Mouse (Mus musculus) kidney, embryonic 14.5 days (tissue): ENCODE data around the gene Pcdh9. TPM values are rescaled to one million over a fixed set of nuclear protein-coding genes. Genes with fewer than 3 reads are reported as not detected.

Source experiments
- ATAC-seq: fragments of 200-750 bp; cut with Nextera tagmentation; 2 replicates; pipeline ENCODE4 v1.8.0; 2017; ENCODE audit warnings: moderate number of reproducible peaks, mild to moderate bottlenecking, moderate TSS enrichment, moderate library complexity; ENCODE audit not compliant: low FRiP score, low TSS enrichment
- H3K27ac ChIP-seq: fragments of 300-500 bp; sonication (generic); 2 replicates; pipeline ENCODE4 v1.5.1; 2014; ENCODE audit warnings: low read depth, mild to moderate bottlenecking, low read length, moderate library complexity, mixed read lengths
- H3K27me3 ChIP-seq: fragments of 300-500 bp; sonication (generic); 2 replicates; pipeline ENCODE4 v1.6.1; 2014; ENCODE audit warnings: mild to moderate bottlenecking, low read length; ENCODE audit not compliant: control insufficient read depth, insufficient read depth
- H3K36me3 ChIP-seq: fragments of 300-500 bp; sonication (generic); 2 replicates; pipeline ENCODE4 v1.6.1; 2014; ENCODE audit warnings: low read length, mixed read lengths; ENCODE audit not compliant: control insufficient read depth, insufficient read depth
- H3K4me1 ChIP-seq: fragments of 300-500 bp; sonication (generic); 2 replicates; pipeline ENCODE4 v1.6.1; 2014; ENCODE audit warnings: low read length, mixed read lengths; ENCODE audit not compliant: control insufficient read depth, insufficient read depth
- H3K4me2 ChIP-seq: fragments of 300-500 bp; sonication (generic); replicated peaks from 2 replicates; pipeline ENCODE4 v1.6.1; 2014; ENCODE audit warnings: low read depth, mild to moderate bottlenecking, low read length
- H3K4me3 ChIP-seq: fragments of 300-500 bp; sonication (generic); 2 replicates; pipeline ENCODE4 v1.5.1; 2014; ENCODE audit warnings: mild to moderate bottlenecking, low read length
- H3K9ac ChIP-seq: fragments of 300-500 bp; sonication (generic); 2 replicates; pipeline ENCODE4 v1.6.1; 2014; ENCODE audit warnings: low read depth, mild to moderate bottlenecking, low read length, moderate library complexity
- H3K9me3 ChIP-seq: fragments of 300-500 bp; sonication (generic); 2 replicates; pipeline ENCODE4 v1.6.1; 2016; ENCODE audit warnings: low read length; ENCODE audit not compliant: control insufficient read depth
- WGBS: fragments of 180-500 bp; shearing (Covaris S2); extraction: QIAGEN DNeasy Blood & Tissue Kit; methylation state at CpG from one replicate; pipeline ENCODE4 v1.1.7; 2014; 5-methylcytosine and 5-hydroxymethylcytosine counted together
- polyA plus RNA-seq: library from polyadenylated mRNA; unstranded; fragments of >200 nt; fragmentation: Nextera tagmentation; extraction: Ambion mirVana; gene quantifications from 2 replicates; pipeline ENCODE4 v1.2.1, GENCODE M21; 2014

The Pcdh9 gene
- polyA plus RNA-seq, 1 experiment from 2014 or later, result 17.7 TPM

- ATAC-seq, result peak; percentile 49; the same call in 1 of the 2 replicates
- no peak overlapping the region for H3K9ac ChIP-seq
- no peak overlapping the region for H3K4me3 ChIP-seq
- H3K9me3 ChIP-seq, result no peaks in the 10 kb centered on the region
- H3K27me3 ChIP-seq, result no peaks in the 10 kb centered on the region
- WGBS, result 19% methylated on average over 2 of the region's 2 CpGs
- H3K4me1 ChIP-seq, result no peaks in the 10 kb centered on the region
- H3K36me3 ChIP-seq, result no peaks in the 10 kb centered on the region
- no peak overlapping the region for H3K27ac ChIP-seq
- no peak overlapping the region for H3K4me2 ChIP-seq
Measured at GRCm38 (mm10) chr14:93080910-93081309, 809.6 kb downstream of the Pcdh9 start.

- H3K4me3 ChIP-seq, result no peak overlapping the region
- no peaks in the 10 kb centered on the region for H3K4me1 ChIP-seq
- H3K4me2 ChIP-seq, result no peak overlapping the region
- 67% methylated on average over 2 of the region's 2 CpGs for WGBS
- no peaks in the 10 kb centered on the region for H3K27me3 ChIP-seq
- no peak overlapping the region for H3K27ac ChIP-seq
- ATAC-seq, result no peak
- no peaks in the 10 kb centered on the region for H3K36me3 ChIP-seq
- no peak overlapping the region for H3K9ac ChIP-seq
- no peaks in the 10 kb centered on the region for H3K9me3 ChIP-seq
Measured at GRCm38 (mm10) chr14:93075761-93076160, 814.7 kb downstream of the Pcdh9 start.

- H3K27ac ChIP-seq, result no peak overlapping the region
Measured at GRCm38 (mm10) chr14:93072346-93072745, 818.1 kb downstream of the Pcdh9 start.

GRCm38 (mm10) chr14:93070140-93070539 is 820.3 kb downstream of the Pcdh9 start:
- Histone ChIP-seq H3K4me2 (no peak overlapping the region), H3K27ac (no peak overlapping the region), H3K4me1 (no peaks in the 10 kb centered on the region), H3K4me3 (no peak overlapping the region), H3K9ac (no peak overlapping the region), H3K9me3 (no peaks in the 10 kb centered on the region), H3K36me3 (no peaks in the 10 kb centered on the region), H3K27me3 (no peaks in the 10 kb centered on the region)
- ATAC-seq, result no peak
- 46% methylated on average over 4 of the region's 4 CpGs for WGBS

More at GRCm38 (mm10) chr14:93072346-93072745, 818.1 kb downstream of the Pcdh9 start:
- no peaks in the 10 kb centered on the region for H3K27me3 ChIP-seq
- no peaks in the 10 kb centered on the region for H3K9me3 ChIP-seq
- 81% methylated on average over 5 of the region's 5 CpGs for WGBS
- no peak for ATAC-seq
- no peak overlapping the region for H3K4me2 ChIP-seq
- no peak overlapping the region for H3K4me3 ChIP-seq
- H3K4me1 ChIP-seq, result no peaks in the 10 kb centered on the region
- no peaks in the 10 kb centered on the region for H3K36me3 ChIP-seq
- H3K9ac ChIP-seq, result no peak overlapping the region

GRCm38 (mm10) chr14:93067411-93068336 is 822.8 kb downstream of the Pcdh9 start:
- Histone ChIP-seq H3K27ac (no peak overlapping the region), H3K9ac (no peak overlapping the region), H3K27me3 (no peaks in the 10 kb centered on the region), H3K9me3 (no peaks in the 10 kb centered on the region), H3K4me3 (no peak overlapping the region), H3K4me1 (no peaks in the 10 kb centered on the region), H3K36me3 (no peaks in the 10 kb centered on the region), H3K4me2 (no peak overlapping the region)
- 57% methylated on average over 5 of the region's 5 CpGs for WGBS
- ATAC-seq, result no peak

GRCm38 (mm10) chr14:93066732-93067410 is 823.6 kb downstream of the Pcdh9 start:
- H3K9me3 ChIP-seq, result no peaks in the 10 kb centered on the region
- WGBS, result 63% methylated on average over 8 of the region's 8 CpGs
- H3K4me1 ChIP-seq, result no peaks in the 10 kb centered on the region
- H3K4me2 ChIP-seq, result no peak overlapping the region
- H3K27me3 ChIP-seq, result no peaks in the 10 kb centered on the region
- no peak overlapping the region for H3K27ac ChIP-seq
- no peaks in the 10 kb centered on the region for H3K36me3 ChIP-seq
- H3K4me3 ChIP-seq, result no peak overlapping the region
- no peak for ATAC-seq
- H3K9ac ChIP-seq, result no peak overlapping the region

- H3K4me3 ChIP-seq, result no peak overlapping the region
- WGBS, result 74% methylated on average over 5 of the region's 5 CpGs
- H3K27ac ChIP-seq, result no peak overlapping the region
- no peaks in the 10 kb centered on the region for H3K4me1 ChIP-seq
- no peak overlapping the region for H3K9ac ChIP-seq
- no peak for ATAC-seq
- H3K4me2 ChIP-seq, result no peak overlapping the region
- no peaks in the 10 kb centered on the region for H3K36me3 ChIP-seq
- H3K27me3 ChIP-seq, result no peaks in the 10 kb centered on the region
- no peaks in the 10 kb centered on the region for H3K9me3 ChIP-seq
Measured at GRCm38 (mm10) chr14:93061824-93062620, 828.5 kb downstream of the Pcdh9 start.

- no peak overlapping the region for H3K9ac ChIP-seq
- no peak for ATAC-seq
- no peaks in the 10 kb centered on the region for H3K9me3 ChIP-seq
- H3K4me1 ChIP-seq, result no peaks in the 10 kb centered on the region
- no peak overlapping the region for H3K27ac ChIP-seq
- WGBS, result 94% methylated on average over 6 of the region's 6 CpGs
- no peak overlapping the region for H3K4me2 ChIP-seq
- H3K36me3 ChIP-seq, result no peaks in the 10 kb centered on the region
- H3K4me3 ChIP-seq, result no peak overlapping the region
- H3K27me3 ChIP-seq, result no peaks in the 10 kb centered on the region
Measured at GRCm38 (mm10) chr14:93058799-93059198, 831.7 kb downstream of the Pcdh9 start.
